Mouse (Mus musculus): Measurements from ENCODE around the gene Gpsm1. TPM values are rescaled to one million over a fixed set of nuclear protein-coding genes. Genes with fewer than 3 reads are reported as not detected.

The Gpsm1 gene
- polyA plus RNA-seq, 1 experiment, result 17.7 TPM

GRCm38 (mm10) chr2:26299336-26299735 lies 16.0 kb upstream of the Gpsm1 start:
- 92% methylated on average over 7 of the region's 7 CpGs for WGBS
- no peaks in the 10 kb centered on the region for H3K27me3 ChIP-seq (ENCODE audit: control insufficient read depth, insufficient read depth, low read length)
- no peak overlapping the region for H3K4me3 ChIP-seq (ENCODE audit: extremely low read depth, insufficient read depth, insufficient read length)
- no peak for TF ChIP-seq POLR2A (IDR thresholded peaks at IDR 0.05; ENCODE audit: low read depth, low read length)
- TF ChIP-seq CTCF (IDR thresholded peaks at IDR 0.05; ENCODE audit: extremely low read depth, insufficient read depth, insufficient read length, insufficient replicate concordance), result no peak
- no peaks in the 10 kb centered on the region for H3K4me1 ChIP-seq (ENCODE audit: control insufficient read depth, insufficient read depth, insufficient read length)
- no peaks in the 10 kb centered on the region for H3K36me3 ChIP-seq (ENCODE audit: control insufficient read depth, insufficient read depth, low read length)
- DNase-seq (ENCODE audit: low read depth in 1 of 2, low spot score in 2 of 2), result no peak
- no peak overlapping the region for H3K27ac ChIP-seq (ENCODE audit: insufficient read depth, low read length)

GRCm38 (mm10) chr2:26300161-26300807 lies 15.0 kb upstream of the Gpsm1 start:
- no peak for DNase-seq (ENCODE audit: low read depth in 1 of 2, low spot score in 2 of 2)
- Histone ChIP-seq H3K27ac (ENCODE audit: insufficient read depth, low read length) (no peak overlapping the region), H3K4me1 (ENCODE audit: control insufficient read depth, insufficient read depth, insufficient read length) (no peaks in the 10 kb centered on the region), H3K4me3 (ENCODE audit: extremely low read depth, insufficient read depth, insufficient read length) (no peak overlapping the region), H3K27me3 (ENCODE audit: control insufficient read depth, insufficient read depth, low read length) (no peaks in the 10 kb centered on the region), H3K36me3 (ENCODE audit: control insufficient read depth, insufficient read depth, low read length) (no peaks in the 10 kb centered on the region)
- no peak for TF ChIP-seq POLR2A (IDR thresholded peaks at IDR 0.05; ENCODE audit: low read depth, low read length)
- no peak for TF ChIP-seq CTCF (IDR thresholded peaks at IDR 0.05; ENCODE audit: extremely low read depth, insufficient read depth, insufficient read length, insufficient replicate concordance)
- WGBS, result 75% methylated on average over 5 of the region's 5 CpGs

GRCm38 (mm10) chr2:26300808-26301174 lies 14.5 kb upstream of the Gpsm1 start:
- 3% methylated on average over 3 of the region's 3 CpGs for WGBS
- no peaks in the 10 kb centered on the region for H3K4me1 ChIP-seq (ENCODE audit: control insufficient read depth, insufficient read depth, insufficient read length)
- H3K4me3 ChIP-seq (ENCODE audit: extremely low read depth, insufficient read depth, insufficient read length), result no peak overlapping the region
- DNase-seq (ENCODE audit: low read depth in 1 of 2, low spot score in 2 of 2), result peak in 1 of 2 experiments; percentile 73
- no peaks in the 10 kb centered on the region for H3K36me3 ChIP-seq (ENCODE audit: control insufficient read depth, insufficient read depth, low read length)
- no peaks in the 10 kb centered on the region for H3K27me3 ChIP-seq (ENCODE audit: control insufficient read depth, insufficient read depth, low read length)
- TF ChIP-seq POLR2A (IDR thresholded peaks at IDR 0.05; ENCODE audit: low read depth, low read length) (no peak), CTCF (IDR thresholded peaks at IDR 0.05; ENCODE audit: extremely low read depth, insufficient read depth, insufficient read length, insufficient replicate concordance) (peak; percentile 79; the same call in 1 of the 2 replicates)
- H3K27ac ChIP-seq (ENCODE audit: insufficient read depth, low read length), result no peak overlapping the region

DNA sequence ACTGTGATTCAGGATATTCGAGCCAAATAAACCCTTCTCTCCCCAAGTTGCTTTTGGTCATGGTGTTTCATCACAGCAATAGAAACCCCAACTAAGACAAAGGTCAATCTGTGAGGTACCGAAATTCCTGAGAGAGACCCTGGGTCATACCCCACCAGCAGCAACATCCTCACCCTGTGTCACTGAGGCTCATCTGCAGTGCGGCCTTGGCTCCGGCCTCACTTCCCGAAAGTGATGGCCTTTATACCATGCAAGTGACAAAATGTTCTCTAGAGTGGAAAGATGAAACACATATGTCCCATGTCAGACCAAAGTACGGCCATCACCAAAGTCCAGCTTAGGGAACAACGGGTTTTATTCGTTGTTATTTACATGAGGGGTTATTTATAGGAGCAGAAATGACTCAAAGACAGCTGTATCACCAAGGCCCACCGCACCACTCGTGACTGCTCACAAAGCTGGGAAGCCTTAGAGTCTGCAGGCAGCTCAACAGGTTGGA lies 13.3 kb upstream of the Gpsm1 start:
- no peak for DNase-seq (ENCODE audit: low read depth in 1 of 2, low spot score in 2 of 2)
- Histone ChIP-seq H3K4me1 (ENCODE audit: control insufficient read depth, insufficient read depth, insufficient read length) (no peaks in the 10 kb centered on the region), H3K27ac (ENCODE audit: insufficient read depth, low read length) (no peak overlapping the region), H3K27me3 (ENCODE audit: control insufficient read depth, insufficient read depth, low read length) (no peaks in the 10 kb centered on the region), H3K4me3 (ENCODE audit: extremely low read depth, insufficient read depth, insufficient read length) (no peak overlapping the region), H3K36me3 (ENCODE audit: control insufficient read depth, insufficient read depth, low read length) (no peaks in the 10 kb centered on the region)
- 91% methylated on average over 10 of the region's 10 CpGs for WGBS
- no peak for TF ChIP-seq CTCF (IDR thresholded peaks at IDR 0.05; ENCODE audit: extremely low read depth, insufficient read depth, insufficient read length, insufficient replicate concordance)
- no peak for TF ChIP-seq POLR2A (IDR thresholded peaks at IDR 0.05; ENCODE audit: low read depth, low read length)

GRCm38 (mm10) chr2:26304711-26305110 lies 10.6 kb upstream of the Gpsm1 start:
- no peak for DNase-seq (ENCODE audit: low read depth in 1 of 2, low spot score in 2 of 2)
- H3K27me3 ChIP-seq (ENCODE audit: control insufficient read depth, insufficient read depth, low read length), result no peaks in the 10 kb centered on the region
- H3K27ac ChIP-seq (ENCODE audit: insufficient read depth, low read length), result no peak overlapping the region
- no peaks in the 10 kb centered on the region for H3K4me1 ChIP-seq (ENCODE audit: control insufficient read depth, insufficient read depth, insufficient read length)
- no peaks in the 10 kb centered on the region for H3K36me3 ChIP-seq (ENCODE audit: control insufficient read depth, insufficient read depth, low read length)
- no peak for TF ChIP-seq POLR2A (IDR thresholded peaks at IDR 0.05; ENCODE audit: low read depth, low read length)
- 26% methylated on average over 1 of the region's 1 CpGs for WGBS
- no peak overlapping the region for H3K4me3 ChIP-seq (ENCODE audit: extremely low read depth, insufficient read depth, insufficient read length)

GRCm38 (mm10) chr2:26305555-26305954 lies 9.8 kb upstream of the Gpsm1 start:
- no peaks in the 10 kb centered on the region for H3K27me3 ChIP-seq (ENCODE audit: control insufficient read depth, insufficient read depth, low read length)
- DNase-seq (ENCODE audit: low read depth in 1 of 2, low spot score in 2 of 2), result no peak
- no peak overlapping the region for H3K4me3 ChIP-seq (ENCODE audit: extremely low read depth, insufficient read depth, insufficient read length)
- TF ChIP-seq CTCF (IDR thresholded peaks at IDR 0.05; ENCODE audit: extremely low read depth, insufficient read depth, insufficient read length, insufficient replicate concordance) (no peak), POLR2A (IDR thresholded peaks at IDR 0.05; ENCODE audit: low read depth, low read length) (no peak)
- 87% methylated on average over 2 of the region's 2 CpGs for WGBS
- no peaks in the 10 kb centered on the region for H3K4me1 ChIP-seq (ENCODE audit: control insufficient read depth, insufficient read depth, insufficient read length)
- H3K36me3 ChIP-seq (ENCODE audit: control insufficient read depth, insufficient read depth, low read length), result no peaks in the 10 kb centered on the region
- H3K27ac ChIP-seq (ENCODE audit: insufficient read depth, low read length), result no peak overlapping the region

GRCm38 (mm10) chr2:26306702-26307101 lies 8.6 kb upstream of the Gpsm1 start:
- TF ChIP-seq CTCF (IDR thresholded peaks at IDR 0.05; ENCODE audit: extremely low read depth, insufficient read depth, insufficient read length, insufficient replicate concordance) (no peak), POLR2A (IDR thresholded peaks at IDR 0.05; ENCODE audit: low read depth, low read length) (no peak)
- H3K27me3 ChIP-seq (ENCODE audit: control insufficient read depth, insufficient read depth, low read length), result no peaks in the 10 kb centered on the region
- no peak overlapping the region for H3K4me3 ChIP-seq (ENCODE audit: extremely low read depth, insufficient read depth, insufficient read length)
- WGBS, result 84% methylated on average over 3 of the region's 3 CpGs
- no peak overlapping the region for H3K27ac ChIP-seq (ENCODE audit: insufficient read depth, low read length)
- peaks cover 2% of the 10 kb centered on the region; the same call in 1 of the 2 replicates for H3K4me1 ChIP-seq (ENCODE audit: control insufficient read depth, insufficient read depth, insufficient read length)
- DNase-seq (ENCODE audit: low read depth in 1 of 2, low spot score in 2 of 2), result no peak
- H3K36me3 ChIP-seq (ENCODE audit: control insufficient read depth, insufficient read depth, low read length), result no peaks in the 10 kb centered on the region

All from spleen, adult 2 months (tissue).